Mouse (Mus musculus) spleen, postnatal 4 days (tissue): ENCODE data around the gene Klk1b4.
"Not testable (repeated sequence)": the region's sequence is repeated elsewhere in the genome, so short reads cannot be mapped to it uniquely, and the experiment has no call there.

Experiments
- DNase-seq, 2 experiments: peaks; one replicate each; pipeline ENCODE4 v3.0.0; 2022; ENCODE audit warnings: low spot score in 2 of 2

The Klk1b4 gene

DNA sequence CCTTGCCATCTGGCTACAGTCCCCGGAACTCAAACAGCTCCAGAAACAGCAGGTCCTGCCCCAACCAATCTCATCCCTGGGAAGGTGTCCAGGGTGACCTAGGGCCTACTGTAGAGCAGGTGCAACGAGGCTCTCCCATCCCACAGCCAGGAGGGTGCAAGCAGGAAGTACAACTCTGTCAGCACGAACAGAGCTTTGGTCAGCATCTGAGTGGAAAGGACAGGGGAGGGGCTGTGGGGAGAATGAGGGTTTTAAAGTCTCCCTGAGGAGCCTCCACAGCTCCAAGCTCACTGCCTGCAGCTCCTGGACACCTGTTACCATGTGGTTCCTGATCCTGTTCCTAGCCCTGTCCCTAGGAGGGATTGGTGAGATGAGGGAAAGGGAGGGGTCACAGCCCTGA, at the start of gene Klk1b4:
Gene Klk1b4 (plus strand): TSS at position 301 of the 400 bp plus-strand sequence.
- not testable (repeated sequence) for DNase-seq

DNA sequence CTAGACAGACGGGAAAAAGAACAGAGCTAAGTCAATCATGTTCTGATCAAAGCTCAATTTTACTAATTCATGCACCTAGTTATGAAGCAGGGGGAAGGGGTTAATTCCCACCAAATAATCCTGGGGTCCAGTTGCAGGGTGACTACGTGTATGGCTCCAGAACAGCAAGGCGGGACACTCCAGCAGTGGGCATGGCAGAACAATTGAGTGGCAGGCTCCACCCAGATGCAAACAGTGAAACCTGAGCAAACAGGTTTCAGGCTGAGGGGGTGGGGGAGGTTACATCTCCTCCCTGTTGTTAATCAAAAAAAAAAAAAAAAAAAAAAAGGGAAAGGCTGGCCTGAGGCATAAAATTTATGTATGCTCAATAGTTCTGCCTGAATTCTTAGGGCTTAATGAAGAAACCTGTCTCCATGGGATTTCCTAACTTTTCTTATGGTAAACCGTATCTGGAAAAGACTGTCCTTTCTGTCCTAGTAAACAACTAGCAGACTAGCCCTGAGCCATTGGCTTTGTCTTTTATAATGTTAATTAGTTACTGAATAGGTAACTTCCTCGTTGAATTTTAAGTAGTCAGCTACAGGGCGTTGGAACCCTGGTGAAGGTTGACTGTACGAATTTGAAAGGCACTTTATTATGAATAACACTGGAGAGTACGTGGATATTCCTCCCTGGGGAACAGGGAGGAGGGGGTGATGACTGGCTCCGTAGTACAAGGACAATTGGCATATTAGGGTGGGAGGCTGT, 27.8 kb upstream of the Klk1b4 start:
- peak in 1 of 2 experiments; percentile 20 for DNase-seq

DNA sequence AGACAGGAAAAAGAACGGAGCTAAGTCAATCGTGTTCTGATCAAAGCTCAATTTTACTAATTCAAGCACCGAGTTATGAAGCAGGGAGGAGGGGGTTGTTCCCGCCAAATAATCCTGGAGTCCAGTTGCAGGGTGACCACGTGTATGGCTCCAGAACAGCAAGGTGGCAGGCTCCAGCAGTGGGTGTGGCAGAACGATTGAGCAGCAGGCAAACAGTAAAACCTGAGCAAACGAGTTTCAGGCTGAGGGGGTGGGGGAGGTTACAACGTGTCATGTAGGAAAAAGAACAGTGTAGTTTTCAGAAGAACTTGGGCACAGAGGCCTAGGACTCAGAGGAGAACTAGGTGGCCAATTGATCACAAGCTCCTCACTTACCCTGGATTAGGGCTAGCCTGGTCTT, 20.7 kb upstream of the Klk1b4 start:
- DNase-seq = not testable (repeated sequence)

DNA sequence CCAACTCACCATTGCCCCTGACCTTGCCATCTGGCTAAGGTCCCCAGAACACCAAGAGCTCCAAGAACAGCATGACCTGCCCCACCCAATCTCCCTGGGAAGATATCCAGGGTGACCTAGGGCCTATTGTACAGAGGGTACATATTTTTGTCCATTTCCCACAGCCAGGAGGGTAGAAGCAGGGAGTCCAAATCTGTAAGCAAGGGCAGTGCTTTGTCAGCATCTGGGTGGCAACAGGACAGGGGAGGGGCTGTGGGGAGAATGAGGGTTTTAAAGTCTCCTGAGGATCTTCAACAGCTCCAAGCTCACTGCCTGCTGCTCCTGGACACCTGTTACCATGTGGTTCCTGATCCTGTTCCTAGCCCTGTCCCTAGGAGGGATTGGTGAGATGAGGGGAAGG, 19.3 kb upstream of the Klk1b4 start, which contains the start of gene Klk1b24:
Gene Klk1b24 (plus strand): TSS at position 301 of the 400 bp plus-strand sequence.
- not testable (repeated sequence) for DNase-seq

DNA sequence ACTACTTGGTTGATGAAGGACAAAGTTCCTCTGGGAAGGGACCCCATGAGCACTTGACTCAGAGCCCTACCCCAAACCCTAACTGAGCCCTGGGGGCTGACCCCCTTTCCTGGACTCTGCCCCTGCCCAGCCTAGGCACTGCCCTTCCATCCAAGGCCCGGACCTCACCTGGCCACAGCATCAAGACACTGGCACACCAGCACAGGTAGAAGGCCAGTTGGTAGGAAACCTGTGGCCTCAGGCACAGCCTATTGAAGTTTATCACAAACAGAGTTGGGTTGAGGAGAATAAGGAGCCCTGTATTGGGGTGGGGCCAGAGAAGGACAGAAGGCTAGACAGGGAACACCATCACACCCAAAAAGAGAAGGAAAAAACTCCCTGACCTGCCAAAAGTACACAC, 13.8 kb upstream of the Klk1b4 start:
- not testable (repeated sequence) for DNase-seq

DNA sequence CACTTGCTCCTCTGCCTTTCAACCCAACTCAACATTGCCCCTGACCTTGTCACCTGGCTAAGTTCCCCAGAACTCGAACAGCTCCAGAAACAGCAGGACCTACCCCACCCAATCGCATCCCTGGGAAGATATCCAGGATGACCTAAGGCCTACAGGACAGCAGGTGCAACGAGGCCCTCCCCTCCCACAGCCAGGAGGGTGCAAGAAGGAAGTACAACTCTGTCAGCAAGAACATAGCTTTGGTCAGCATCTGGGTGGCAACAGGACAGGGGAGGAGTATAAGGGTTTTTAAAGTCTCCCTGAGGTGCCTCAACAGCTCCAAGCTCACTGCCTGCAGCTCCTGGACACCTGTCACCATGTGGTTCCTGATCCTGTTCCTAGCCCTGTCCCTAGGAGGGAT, 9.3 kb upstream of the Klk1b4 start, which contains the start of gene Klk1b3:
Gene Klk1b3 (plus strand): TSS at position 301 of the 400 bp plus-strand sequence.
- no peak for DNase-seq

DNA sequence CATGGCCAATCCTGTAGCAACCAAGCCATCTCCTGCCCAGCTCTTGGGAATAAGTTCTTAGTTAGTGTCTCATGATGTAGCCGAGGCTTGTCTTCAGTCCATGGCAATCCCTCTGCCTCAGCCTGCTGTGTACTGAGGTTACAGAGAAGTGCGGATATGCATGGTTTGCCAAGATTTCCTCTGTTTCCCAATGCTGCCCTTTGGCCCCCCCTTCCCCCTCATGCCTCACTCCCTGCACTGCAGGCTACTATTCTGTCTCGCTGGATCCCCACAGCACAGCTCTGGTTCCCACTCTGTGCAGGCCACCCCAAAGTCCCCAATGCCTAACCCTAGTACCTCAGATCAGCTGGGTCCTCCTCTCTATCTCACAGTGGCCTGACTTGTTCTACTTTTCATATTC, 1.1 kb downstream of the Klk1b4 start:
- no peak for DNase-seq

DNA sequence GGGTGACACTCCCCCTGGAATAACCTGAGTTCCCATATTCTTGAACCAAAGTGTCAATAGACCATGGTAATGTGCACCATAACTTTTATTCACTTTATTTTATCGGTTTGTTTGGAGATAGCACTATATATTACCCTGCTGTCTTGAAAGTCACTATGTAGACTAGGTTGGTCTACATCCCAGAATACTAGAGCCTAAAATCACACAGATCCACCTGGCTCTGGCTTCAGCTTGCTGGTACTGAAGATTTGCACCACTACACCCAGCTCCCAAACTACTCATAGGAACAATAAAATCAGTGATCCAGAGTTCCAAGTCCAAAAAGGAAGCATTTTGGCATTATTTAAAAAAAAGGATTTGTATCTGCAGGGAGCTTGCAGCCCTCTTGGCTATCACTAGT, 8.4 kb downstream of the Klk1b4 start, which contains the start of gene Klk1b5:
Gene Klk1b5 (plus strand): TSS at position 301 of the 400 bp plus-strand sequence.
- DNase-seq = no peak

DNA sequence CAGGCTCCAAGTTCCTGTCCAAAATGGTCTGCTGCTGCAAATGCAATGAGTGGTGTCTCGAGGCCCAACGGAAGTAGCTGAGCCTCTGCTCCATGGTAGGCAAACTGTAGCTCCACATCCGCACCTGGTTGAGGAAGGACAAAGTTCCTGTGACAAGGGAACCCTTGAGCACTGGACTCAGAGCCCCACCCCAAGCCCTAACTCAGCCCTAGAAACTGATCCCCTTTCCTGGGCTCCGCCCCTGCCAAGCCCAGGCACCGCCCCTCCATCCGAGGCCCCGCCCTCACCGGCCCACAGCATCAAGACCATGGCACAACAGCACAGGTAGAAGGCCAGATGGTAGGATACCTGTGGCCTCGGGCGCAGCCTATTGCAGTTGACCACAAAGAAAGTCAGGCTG, 14.4 kb downstream of the Klk1b4 start:
- not testable (repeated sequence) for DNase-seq

DNA sequence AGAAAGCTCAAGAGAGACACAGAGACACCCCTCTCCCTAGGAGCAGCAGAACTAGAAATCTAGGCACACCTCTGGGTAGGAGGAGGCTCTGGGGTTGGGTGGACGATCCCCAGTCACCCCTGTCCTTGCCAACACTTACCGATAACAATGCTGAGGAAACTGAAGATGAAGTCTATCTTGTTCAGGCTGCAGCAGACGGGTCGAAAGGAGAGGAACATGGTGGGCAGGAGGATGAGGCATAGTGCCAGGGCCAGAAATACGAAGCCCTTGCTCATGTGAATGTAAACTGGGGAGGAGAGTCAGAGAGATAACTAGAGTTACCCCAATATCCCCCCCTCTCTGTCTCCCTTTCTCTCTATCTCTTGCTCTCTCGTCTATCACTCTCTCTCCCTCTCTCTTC, 15.1 kb downstream of the Klk1b4 start:
- DNase-seq = not testable (repeated sequence)

DNA sequence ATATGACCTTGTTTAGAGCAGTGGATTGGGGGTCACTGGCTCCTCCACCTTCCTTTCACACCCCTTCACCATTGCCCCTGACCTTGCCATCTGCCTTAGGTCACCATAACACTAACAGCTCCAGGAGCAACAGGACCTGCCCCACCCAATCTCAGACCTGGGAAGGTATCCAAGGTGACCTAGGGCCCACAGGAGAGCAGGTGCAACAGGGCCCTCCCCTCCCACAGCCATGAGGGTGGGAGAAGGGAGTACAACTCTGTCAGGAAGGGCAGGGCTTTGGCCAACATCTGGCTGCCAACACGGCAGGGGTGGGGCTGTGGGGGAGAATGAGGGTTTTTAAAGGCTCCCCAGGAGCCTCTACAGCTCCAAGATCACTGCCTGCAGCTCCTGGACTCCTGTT, 17.8 kb downstream of the Klk1b4 start, which contains the start of gene Klk1:
Gene Klk1 (plus strand): TSS at position 285 of the 400 bp plus-strand sequence.
- no peak for DNase-seq

DNA sequence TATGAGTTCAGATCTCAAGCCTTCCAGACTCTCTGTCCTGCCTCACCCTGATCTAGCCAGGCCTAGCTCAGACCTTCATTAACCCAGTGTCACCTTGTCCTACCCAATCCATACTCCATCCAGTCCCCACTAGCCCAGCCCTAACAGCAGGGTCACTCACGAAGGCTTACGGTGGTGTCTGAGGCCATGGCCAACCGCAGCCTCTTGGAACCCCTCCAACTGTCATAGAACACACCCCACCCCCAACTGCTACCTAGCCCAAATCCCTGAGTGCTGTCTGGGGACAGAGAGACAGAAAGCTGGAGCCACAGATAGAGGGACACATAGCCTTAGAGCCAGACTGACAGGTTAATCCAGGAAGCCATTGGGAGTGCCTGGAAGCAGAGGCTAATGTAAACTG, 28.7 kb downstream of the Klk1b4 start, which contains the start of gene Gm36864:
Gene Gm36864 (plus strand): TSS at position 269 of the 400 bp plus-strand sequence.
- no peak for DNase-seq

DNA sequence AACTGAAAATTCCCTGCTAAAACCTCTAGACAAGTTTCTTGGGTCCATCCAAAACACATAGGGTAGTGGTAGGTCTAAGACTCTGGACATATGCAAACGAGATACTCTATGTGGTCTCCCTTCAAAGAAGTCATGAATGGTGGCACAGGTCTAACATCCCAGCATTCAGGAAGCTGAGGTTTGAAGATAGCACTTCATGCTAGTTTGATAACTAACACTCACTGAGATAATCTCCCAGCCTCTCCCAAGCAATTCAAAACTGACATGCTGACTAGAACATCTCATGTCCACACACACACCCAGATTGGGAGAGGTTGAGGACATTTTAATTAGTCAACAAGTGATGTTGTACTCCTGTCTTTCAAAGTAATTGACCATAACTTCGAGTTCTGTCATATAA, 32.7 kb downstream of the Klk1b4 start:
- no peak for DNase-seq

DNA sequence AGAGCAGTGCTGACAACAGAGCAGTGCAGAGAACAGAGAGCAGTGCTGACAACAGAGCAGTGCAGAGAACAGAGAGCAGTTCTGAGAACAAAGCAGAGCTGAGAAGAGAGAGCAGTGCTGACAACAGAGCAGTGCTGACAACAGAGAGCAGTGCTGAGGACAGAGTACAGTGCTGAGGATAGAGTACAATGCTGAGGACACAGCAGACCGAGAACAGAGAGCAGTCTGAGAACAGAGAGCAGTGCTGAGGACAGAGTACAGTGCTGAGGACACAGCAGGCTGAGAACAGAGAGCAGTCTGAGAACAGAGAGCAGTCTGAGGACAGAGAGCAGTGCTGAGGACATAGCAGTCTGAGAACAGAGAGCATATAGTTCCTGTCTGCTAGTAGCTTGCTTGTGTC, 33.5 kb downstream of the Klk1b4 start:
- no peak for DNase-seq

DNA sequence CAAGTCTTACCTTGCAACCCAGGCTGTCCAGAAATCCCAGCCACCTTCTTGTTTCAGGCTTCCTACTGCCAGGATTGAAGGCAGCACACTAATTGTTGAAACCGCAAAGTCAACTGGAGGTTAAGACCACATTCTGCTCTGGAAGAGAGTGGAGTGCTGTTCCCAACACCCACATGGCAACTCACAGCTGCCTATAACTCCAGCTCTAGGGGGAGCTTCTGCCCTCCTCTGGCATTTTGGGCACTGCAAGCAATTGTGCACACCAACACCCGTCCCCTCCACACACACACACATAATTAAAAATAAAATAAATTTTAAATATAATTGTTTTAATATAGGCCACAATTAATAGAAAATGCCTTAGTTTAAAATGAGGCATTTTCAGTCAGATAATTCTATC, 33.9 kb downstream of the Klk1b4 start:
- DNase-seq = no peak

DNA sequence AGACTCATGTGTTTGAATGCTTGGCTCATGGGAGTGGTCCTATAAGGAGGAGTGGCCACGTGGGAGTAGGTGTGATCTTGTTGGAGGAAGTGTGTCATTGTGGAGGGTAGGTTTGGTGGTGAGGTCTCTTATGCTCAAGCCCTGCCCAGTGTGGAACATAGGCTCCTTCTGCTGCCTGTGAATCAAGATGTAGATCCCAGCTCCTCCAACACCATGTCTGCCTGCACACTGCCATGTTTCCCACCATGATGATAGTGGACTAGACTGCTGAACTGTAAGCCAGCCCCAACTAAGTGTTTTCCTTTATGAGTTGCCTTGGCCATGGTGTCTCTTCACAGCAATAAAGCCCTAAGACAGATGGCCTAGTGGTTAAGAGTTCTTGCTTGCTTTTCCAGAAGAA, 36.8 kb downstream of the Klk1b4 start:
- no peak for DNase-seq

DNA sequence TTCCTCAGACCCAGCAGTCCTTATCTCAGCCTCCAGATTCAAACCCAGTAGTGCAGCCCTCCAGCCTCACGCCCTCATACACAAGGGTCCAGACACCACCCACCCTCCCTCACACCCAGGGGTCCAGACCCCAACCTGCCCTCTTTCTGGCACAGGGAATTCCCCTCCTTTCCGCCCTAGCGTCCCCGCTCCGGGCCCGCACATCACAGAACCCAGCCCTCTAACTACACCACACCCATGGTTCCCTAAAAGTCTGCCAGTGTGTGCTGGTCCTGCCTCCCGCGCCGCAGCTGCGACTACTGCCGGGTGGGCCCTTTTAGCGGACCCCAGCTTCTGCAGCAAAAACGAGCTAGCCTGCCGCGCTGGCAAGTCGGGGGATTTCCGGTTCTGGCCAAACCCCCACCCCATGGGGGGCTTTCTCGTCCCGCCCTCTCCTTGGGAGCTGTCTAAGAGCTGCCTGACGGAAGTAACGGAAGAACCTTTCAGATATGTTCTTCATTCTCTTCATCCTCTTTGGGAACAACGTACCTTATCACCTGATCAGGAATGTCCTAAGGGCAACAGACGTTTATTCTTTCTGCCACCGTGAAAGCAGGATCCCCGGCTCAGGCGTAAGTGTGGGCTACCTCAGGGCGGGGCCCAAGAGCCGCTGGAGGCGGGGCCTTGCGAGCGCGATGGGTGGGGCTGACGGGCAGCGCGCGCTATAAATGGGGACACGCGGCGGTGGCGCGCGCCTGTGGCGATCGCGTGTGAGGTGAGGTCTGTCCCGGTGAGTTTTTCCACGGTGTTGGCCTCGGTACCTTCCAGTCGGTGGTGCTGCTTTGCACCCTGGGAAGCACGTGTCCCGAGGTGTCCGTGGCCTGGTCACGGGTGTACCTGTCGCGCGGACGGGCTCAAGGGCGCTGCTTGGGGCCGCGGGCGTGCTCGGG, 39.1 kb downstream of the Klk1b4 start, which contains the start of the genes 1700028J19Rik and 2410002F23Rik:
Gene 1700028J19Rik (minus strand): TSS at position 641 of the 929 bp plus-strand sequence.
Gene 2410002F23Rik (plus strand): TSS at position 668 of the 929 bp plus-strand sequence.
- peak; percentile 91 to 97 for DNase-seq

DNA sequence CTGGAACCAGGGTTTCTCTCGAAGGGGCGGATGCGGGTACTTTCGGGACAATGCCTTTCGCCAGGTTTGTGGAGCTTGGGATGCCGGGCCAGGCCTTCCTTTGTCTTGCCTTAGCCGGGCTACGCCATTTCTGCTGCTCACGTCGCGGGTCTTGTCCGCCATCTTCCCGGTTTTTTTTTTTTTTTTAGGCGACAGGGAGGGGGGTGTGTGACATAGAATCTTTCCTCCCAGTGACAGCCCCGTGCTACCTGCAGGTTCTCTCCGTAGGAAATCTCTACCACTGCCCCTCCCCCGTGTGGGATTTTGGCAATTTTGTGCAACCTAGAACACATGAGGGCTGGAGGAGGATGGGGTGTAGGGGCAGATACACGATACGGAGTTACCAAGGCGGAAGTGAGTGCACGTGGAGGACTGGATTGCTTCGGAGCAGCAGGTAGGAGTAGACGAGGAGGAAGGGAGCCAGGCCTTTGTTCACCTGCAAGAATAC, 39.8 kb downstream of the Klk1b4 start:
- DNase-seq = peak; percentile 32 to 70

DNA sequence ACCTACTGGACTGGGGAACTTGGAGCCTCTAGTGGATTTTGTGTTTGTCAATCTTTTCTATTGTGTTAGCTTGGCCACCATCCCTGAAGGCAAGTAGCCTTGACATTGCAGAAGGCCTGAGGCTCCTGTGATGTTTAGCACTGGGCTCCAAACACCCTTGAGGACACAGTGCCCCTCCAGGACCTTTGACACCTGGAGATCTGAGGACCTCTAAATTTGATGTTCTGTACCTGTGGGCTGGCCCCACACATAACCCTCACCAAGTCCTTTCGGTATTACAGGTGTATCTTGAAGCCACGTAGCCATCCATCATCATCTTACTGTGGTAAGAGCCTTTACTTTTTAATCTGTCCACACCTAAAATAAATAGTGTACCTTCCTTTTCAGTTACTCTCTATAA, 40.7 kb downstream of the Klk1b4 start:
- no peak for DNase-seq

DNA sequence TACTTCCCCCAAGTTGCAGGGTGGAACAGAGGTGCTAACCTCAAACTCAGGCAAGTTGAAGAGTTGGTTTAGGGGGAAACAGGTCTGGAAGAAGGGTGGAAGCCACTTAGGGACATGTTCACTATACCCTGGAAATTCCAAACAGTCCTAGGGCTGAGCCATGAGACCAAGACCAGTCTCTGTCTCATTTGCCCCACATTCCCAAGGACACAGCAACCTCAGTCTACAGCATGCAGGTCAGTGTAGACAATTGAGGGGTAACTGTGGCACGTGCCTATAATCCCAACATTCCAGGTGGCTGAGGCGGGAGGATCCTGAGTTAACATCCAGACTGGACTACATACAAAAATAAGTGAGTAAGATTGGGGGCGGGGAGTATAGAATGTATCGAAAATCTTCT, 42.0 kb downstream of the Klk1b4 start:
- no peak for DNase-seq

DNA sequence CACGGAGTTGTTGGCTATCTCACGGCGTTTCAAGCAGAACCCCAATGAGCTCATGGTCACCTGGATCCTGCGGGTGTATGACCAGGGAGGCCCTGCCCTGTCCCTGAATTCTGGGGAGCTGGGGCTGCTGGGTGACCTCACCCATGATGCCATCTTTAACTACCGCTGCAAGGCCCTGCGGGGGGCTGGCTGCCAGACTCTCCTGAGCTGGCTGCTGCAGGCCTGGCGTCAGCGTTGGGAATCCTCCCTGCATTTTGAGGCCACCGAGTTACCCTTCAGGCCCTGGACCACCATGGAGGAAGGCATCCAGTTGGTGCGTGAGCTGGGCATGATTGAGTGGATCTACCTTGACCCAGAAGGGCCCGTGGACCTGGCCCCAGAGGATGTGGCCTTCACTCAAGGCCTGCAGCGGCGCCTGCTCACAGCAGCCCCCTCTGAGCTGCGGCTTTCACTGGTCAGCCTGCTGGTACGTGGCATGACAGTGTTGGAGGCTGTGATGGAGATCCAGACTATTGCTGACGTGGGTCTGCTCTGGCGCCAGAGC, 43.6 kb downstream of the Klk1b4 start:
- DNase-seq = not testable (repeated sequence)
